Mouse (Mus musculus) erythroblast, embryonic 14.5 days (primary cell): ENCODE data around the gene Tenm4.

Experiments
- GATA1 ChIP-seq: IDR thresholded peaks from 2 replicates; pipeline ENCODE4 v1.6.1; 2012; ENCODE audit warnings: low read length, inconsistent platforms, mixed read lengths
- TAL1 ChIP-seq: IDR thresholded peaks from 3 replicates; pipeline ENCODE4 v1.6.1; 2012; ENCODE audit warnings: low read length, inconsistent platforms, mixed read lengths

GRCm38 (mm10) chr7:96390894-96391293, 219.8 kb downstream of the Tenm4 start:
- TF ChIP-seq TAL1 = no peak
- no peak for TF ChIP-seq GATA1
